Mouse (Mus musculus): ENCODE data around the gene Dnttip2. TPM values are rescaled to one million over a fixed set of nuclear protein-coding genes. Genes with fewer than 3 reads are reported as not detected.

The Dnttip2 gene
- polyA plus RNA-seq, 1 experiment: 45.8 TPM

- peak overlapping the region; percentile 85 for H3K27ac ChIP-seq (ENCODE audit: insufficient read depth, low read depth, low read length)
- TF ChIP-seq CTCF (IDR thresholded peaks at IDR 0.05; ENCODE audit: low read depth, low read length) (no peak), POLR2A (IDR thresholded peaks at IDR 0.05; ENCODE audit: borderline replicate concordance, low read depth, low read length) (no peak)
- no peak overlapping the region for H3K4me3 ChIP-seq (ENCODE audit: insufficient read depth, low read length)
- H3K4me1 ChIP-seq (ENCODE audit: control insufficient read depth, insufficient read depth, low read length): peaks cover 17% of the 10 kb centered on the region
Observed at GRCm38 (mm10) chr3:122300983-122301919, 27.1 kb downstream of the Dnttip2 start.

- H3K4me3 ChIP-seq (ENCODE audit: insufficient read depth, low read length): no peak overlapping the region
- TF ChIP-seq POLR2A (IDR thresholded peaks at IDR 0.05; ENCODE audit: borderline replicate concordance, low read depth, low read length) (no peak), CTCF (IDR thresholded peaks at IDR 0.05; ENCODE audit: low read depth, low read length) (no peak)
Observed at GRCm38 (mm10) chr3:122304560-122304959, 30.4 kb downstream of the Dnttip2 start.

GRCm38 (mm10) chr3:122307894-122308671 is 33.9 kb downstream of the Dnttip2 start:
- TF ChIP-seq POLR2A (IDR thresholded peaks at IDR 0.05; ENCODE audit: borderline replicate concordance, low read depth, low read length): no peak
- TF ChIP-seq CTCF (IDR thresholded peaks at IDR 0.05; ENCODE audit: low read depth, low read length): no peak
- H3K4me1 ChIP-seq (ENCODE audit: control insufficient read depth, insufficient read depth, low read length): no peaks in the 10 kb centered on the region
- no peak overlapping the region for H3K27ac ChIP-seq (ENCODE audit: insufficient read depth, low read depth, low read length)
- H3K4me3 ChIP-seq (ENCODE audit: insufficient read depth, low read length): no peak overlapping the region

More at GRCm38 (mm10) chr3:122304560-122304959, 30.4 kb downstream of the Dnttip2 start:
- Histone ChIP-seq H3K27ac (ENCODE audit: insufficient read depth, low read depth, low read length) (no peak overlapping the region), H3K4me1 (ENCODE audit: control insufficient read depth, insufficient read depth, low read length) (peaks cover 17% of the 10 kb centered on the region)

- no peak for TF ChIP-seq CTCF (IDR thresholded peaks at IDR 0.05; ENCODE audit: low read depth, low read length)
- no peak for TF ChIP-seq POLR2A (IDR thresholded peaks at IDR 0.05; ENCODE audit: borderline replicate concordance, low read depth, low read length)
- Histone ChIP-seq H3K4me3 (ENCODE audit: insufficient read depth, low read length) (no peak overlapping the region), H3K4me1 (ENCODE audit: control insufficient read depth, insufficient read depth, low read length) (no peaks in the 10 kb centered on the region), H3K27ac (ENCODE audit: insufficient read depth, low read depth, low read length) (no peak overlapping the region)
Observed at GRCm38 (mm10) chr3:122308981-122309380, 34.8 kb downstream of the Dnttip2 start.

GRCm38 (mm10) chr3:122312078-122312477 is 37.9 kb downstream of the Dnttip2 start:
- TF ChIP-seq CTCF (IDR thresholded peaks at IDR 0.05; ENCODE audit: low read depth, low read length) (peak; percentile 65), POLR2A (IDR thresholded peaks at IDR 0.05; ENCODE audit: borderline replicate concordance, low read depth, low read length) (no peak)
- H3K27ac ChIP-seq (ENCODE audit: insufficient read depth, low read depth, low read length): no peak overlapping the region
- H3K4me1 ChIP-seq (ENCODE audit: control insufficient read depth, insufficient read depth, low read length): no peaks in the 10 kb centered on the region
- no peak overlapping the region for H3K4me3 ChIP-seq (ENCODE audit: insufficient read depth, low read length)

- Histone ChIP-seq H3K4me3 (ENCODE audit: insufficient read depth, low read length) (no peak overlapping the region), H3K27ac (ENCODE audit: insufficient read depth, low read depth, low read length) (no peak overlapping the region), H3K4me1 (ENCODE audit: control insufficient read depth, insufficient read depth, low read length) (no peaks in the 10 kb centered on the region)
- TF ChIP-seq POLR2A (IDR thresholded peaks at IDR 0.05; ENCODE audit: borderline replicate concordance, low read depth, low read length) (no peak), CTCF (IDR thresholded peaks at IDR 0.05; ENCODE audit: low read depth, low read length) (no peak)
Observed at GRCm38 (mm10) chr3:122312936-122313629, 38.9 kb downstream of the Dnttip2 start.

- Histone ChIP-seq H3K4me3 (ENCODE audit: insufficient read depth, low read length) (no peak overlapping the region), H3K27ac (ENCODE audit: insufficient read depth, low read depth, low read length) (no peak overlapping the region), H3K4me1 (ENCODE audit: control insufficient read depth, insufficient read depth, low read length) (no peaks in the 10 kb centered on the region)
- TF ChIP-seq CTCF (IDR thresholded peaks at IDR 0.05; ENCODE audit: low read depth, low read length) (no peak), POLR2A (IDR thresholded peaks at IDR 0.05; ENCODE audit: borderline replicate concordance, low read depth, low read length) (no peak)
Observed at GRCm38 (mm10) chr3:122313936-122314335, 39.7 kb downstream of the Dnttip2 start.

- Histone ChIP-seq H3K27ac (ENCODE audit: insufficient read depth, low read depth, low read length) (no peak overlapping the region), H3K4me1 (ENCODE audit: control insufficient read depth, insufficient read depth, low read length) (no peaks in the 10 kb centered on the region), H3K4me3 (ENCODE audit: insufficient read depth, low read length) (no peak overlapping the region)
- TF ChIP-seq POLR2A (IDR thresholded peaks at IDR 0.05; ENCODE audit: borderline replicate concordance, low read depth, low read length) (no peak), CTCF (IDR thresholded peaks at IDR 0.05; ENCODE audit: low read depth, low read length) (no peak)
Observed at GRCm38 (mm10) chr3:122316621-122317020, 42.4 kb downstream of the Dnttip2 start.

- Histone ChIP-seq H3K27ac (ENCODE audit: insufficient read depth, low read depth, low read length) (no peak overlapping the region), H3K4me3 (ENCODE audit: insufficient read depth, low read length) (no peak overlapping the region)
- TF ChIP-seq POLR2A (IDR thresholded peaks at IDR 0.05; ENCODE audit: borderline replicate concordance, low read depth, low read length): no peak
- TF ChIP-seq CTCF (IDR thresholded peaks at IDR 0.05; ENCODE audit: low read depth, low read length): no peak
Observed at GRCm38 (mm10) chr3:122317339-122317738, 43.2 kb downstream of the Dnttip2 start.

More at GRCm38 (mm10) chr3:122317339-122317738, 43.2 kb downstream of the Dnttip2 start:
- H3K4me1 ChIP-seq (ENCODE audit: control insufficient read depth, insufficient read depth, low read length): no peaks in the 10 kb centered on the region
